Mouse (Mus musculus) megakaryocyte, embryonic 14.5 days (primary cell): ENCODE data around the gene Taok1.

ENCODE experiments used
- FLI1 ChIP-seq: IDR thresholded peaks from 2 replicates; pipeline ENCODE4 v1.6.1; 2012; ENCODE audit warnings: low read length, inconsistent platforms, mixed read lengths
- GATA1 ChIP-seq: IDR thresholded peaks from 3 replicates; pipeline ENCODE4 v1.6.1; 2012; ENCODE audit warnings: mixed read lengths, low read length, inconsistent platforms, borderline replicate concordance

DNA sequence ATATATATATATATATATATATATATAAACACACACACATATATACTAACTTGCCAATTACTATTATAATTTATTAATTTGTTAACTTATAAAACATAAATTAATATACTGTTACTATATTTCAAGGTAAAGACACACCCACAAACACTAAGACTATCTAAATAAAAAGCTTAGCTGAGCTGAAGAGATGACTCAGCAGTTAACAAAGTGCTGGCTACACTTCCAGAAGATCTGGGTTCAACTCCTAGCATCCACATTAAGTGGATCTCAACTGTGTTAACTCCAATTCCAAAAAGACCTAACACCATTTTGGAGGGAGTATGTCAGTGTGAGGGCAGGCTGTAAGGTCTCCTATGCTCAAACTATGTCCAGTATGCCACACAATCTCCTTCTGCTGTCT is 10.3 kb downstream of the Taok1 start:
- TF ChIP-seq GATA1 (no peak), FLI1 (no peak)
